22 mouse cellular contexts compared by ENCODE assay signal in genomic region chr5:127965700-127966099, GRCm38 (mm10).
DNase-seq lines count a peak whose midpoint lies in the region; ATAC-seq and TF ChIP-seq lines count a peak whose summit lies in the region.
"Had no signal": no experiment of that assay in that cellular context is flagged by ENCODE, and none has a peak within 500 bp of the region (broad histone marks: within the 10 kb centered on the region; RNA-seq: fewer than 3 reads in every experiment).

No protein-coding gene starts in this region.

- no peak overlapping the region for H3K9ac ChIP-seq in forebrain, postnatal 0 days
- H3K9ac ChIP-seq in forebrain, embryonic 11.5 days (ENCODE audit: low read length): no peak overlapping the region
- H3K9ac ChIP-seq in hindbrain, embryonic 16.5 days (ENCODE audit: low read depth, low read length): no peak overlapping the region
- H3K9ac ChIP-seq: limb, embryonic 13.5 days; liver, embryonic 13.5 days; lung, embryonic 15.5 days had no signal

- 87% methylated on average over 3 of the region's 3 CpGs for WGBS in forebrain, postnatal 0 days
- 85% methylated on average over 3 of the region's 3 CpGs for WGBS in forebrain, embryonic 11.5 days
- whole genome bisulfite sequencing in hindbrain, embryonic 16.5 days: 85% methylated on average over 3 of the region's 3 CpGs

- no peak overlapping the region for H3K4me3 ChIP-seq in forebrain, postnatal 0 days (ENCODE audit: low read depth, low read length)
- H3K4me3 ChIP-seq in forebrain, embryonic 11.5 days (ENCODE audit: low read depth, low read length): no peak overlapping the region
- no peak overlapping the region for H3K4me3 ChIP-seq in layer of hippocampus, adult 2 months
- H3K4me3 ChIP-seq in E14TG2a.4 (replicated peaks; ENCODE audit: low read length): no peak overlapping the region
- H3K4me3 ChIP-seq in hindbrain, embryonic 16.5 days (ENCODE audit: low read length): no peak overlapping the region
- H3K4me3 ChIP-seq: embryonic facial prominence, embryonic 10.5 days; limb, embryonic 13.5 days; liver, embryonic 13.5 days; lung, embryonic 15.5 days had no signal

- TF ChIP-seq CTCF in forebrain, postnatal 0 days (IDR thresholded peaks at IDR 0.05; ENCODE audit: low read depth): 0 out of 2 replicates have a peak, but pooled peaks have one; percentile 5
- TF ChIP-seq CTCF in layer of hippocampus, adult 2 months (conservative IDR thresholded peaks at IDR 0.05): peak; percentile 57
- peak; percentile 73 for TF ChIP-seq CTCF in E14TG2a.4 (conservative IDR thresholded peaks at IDR 0.05; ENCODE audit: low read length)

- peaks cover 5% of the 10 kb centered on the region; the same call in 1 of the 2 replicates for H3K9me3 ChIP-seq in forebrain, postnatal 0 days (ENCODE audit: low read length)
- no peaks in the 10 kb centered on the region; the same call in 1 of the 2 replicates for H3K9me3 ChIP-seq in forebrain, embryonic 11.5 days (ENCODE audit: control insufficient read depth, low read length)
- H3K9me3 ChIP-seq in E14TG2a.4 (ENCODE audit: low read length): peaks cover 3% of the 10 kb centered on the region; the same call in 1 of the 2 replicates
- H3K9me3 ChIP-seq in hindbrain, embryonic 16.5 days (ENCODE audit: control insufficient read depth, low read length): no peaks in the 10 kb centered on the region
- H3K9me3 ChIP-seq: limb, embryonic 13.5 days; lung, embryonic 15.5 days had no signal

- no peaks in the 10 kb centered on the region for H3K4me1 ChIP-seq in forebrain, postnatal 0 days (ENCODE audit: insufficient read depth)
- no peaks in the 10 kb centered on the region for H3K4me1 ChIP-seq in forebrain, embryonic 11.5 days (replicated peaks; ENCODE audit: control insufficient read depth, insufficient read depth, low read length)
- no peaks in the 10 kb centered on the region for H3K4me1 ChIP-seq in E14TG2a.4 (replicated peaks; ENCODE audit: low read depth, low read length)
- H3K4me1 ChIP-seq in hindbrain, embryonic 16.5 days (ENCODE audit: control insufficient read depth, insufficient read depth, low read depth, low read length): no peaks in the 10 kb centered on the region
- H3K4me1 ChIP-seq: embryonic facial prominence, embryonic 10.5 days; limb, embryonic 13.5 days; liver, embryonic 13.5 days; lung, embryonic 15.5 days had no signal

- H3K27ac ChIP-seq in forebrain, postnatal 0 days (ENCODE audit: low read depth, low read length): no peak overlapping the region
- H3K27ac ChIP-seq in forebrain, embryonic 11.5 days (ENCODE audit: low read depth, low read length): no peak overlapping the region
- no peak overlapping the region for H3K27ac ChIP-seq in layer of hippocampus, adult 2 months
- no peak overlapping the region for H3K27ac ChIP-seq in hindbrain, embryonic 16.5 days (ENCODE audit: low read depth, low read length)
- H3K27ac ChIP-seq: embryonic facial prominence, embryonic 10.5 days; limb, embryonic 13.5 days; liver, embryonic 13.5 days; lung, embryonic 15.5 days had no signal

- no peaks in the 10 kb centered on the region for H3K36me3 ChIP-seq in forebrain, postnatal 0 days (ENCODE audit: insufficient read depth)
- no peaks in the 10 kb centered on the region for H3K36me3 ChIP-seq in forebrain, embryonic 11.5 days (ENCODE audit: control insufficient read depth, insufficient read depth, low read length)
- no peaks in the 10 kb centered on the region for H3K36me3 ChIP-seq in E14TG2a.4 (ENCODE audit: insufficient read depth, low read length)
- no peaks in the 10 kb centered on the region for H3K36me3 ChIP-seq in hindbrain, embryonic 16.5 days (ENCODE audit: control insufficient read depth, insufficient read depth, low read length)
- H3K36me3 ChIP-seq: embryonic facial prominence, embryonic 10.5 days; limb, embryonic 13.5 days; liver, embryonic 13.5 days; lung, embryonic 15.5 days had no signal

- H3K4me2 ChIP-seq in forebrain, postnatal 0 days (ENCODE audit: low read depth): no peak overlapping the region
- no peak overlapping the region for H3K4me2 ChIP-seq in forebrain, embryonic 11.5 days (ENCODE audit: low read depth, low read length, severe bottlenecking)
- no peak overlapping the region for H3K4me2 ChIP-seq in hindbrain, embryonic 16.5 days (ENCODE audit: low read length)
- H3K4me2 ChIP-seq: heart, embryonic 11.5 days; limb, embryonic 13.5 days; liver, embryonic 13.5 days; lung, embryonic 15.5 days had no signal

- ATAC-seq in forebrain, postnatal 0 days: no peak
- ATAC-seq in forebrain, embryonic 11.5 days (replicated peaks; ENCODE audit: low FRiP score): no peak
- no peak for ATAC-seq in megakaryocyte-erythroid progenitor cell, adult 5-6 weeks (replicated peaks; ENCODE audit: low FRiP score, low TSS enrichment, poor library complexity, severe bottlenecking)
- no peak for ATAC-seq in hindbrain, embryonic 16.5 days
- ATAC-seq: forebrain, embryonic 16.5 days; midbrain, embryonic 16.5 days had no signal

- no peaks in the 10 kb centered on the region for H3K27me3 ChIP-seq in forebrain, postnatal 0 days (ENCODE audit: insufficient read depth, low read length)
- no peaks in the 10 kb centered on the region for H3K27me3 ChIP-seq in forebrain, embryonic 11.5 days (ENCODE audit: control insufficient read depth, insufficient read depth, low read length)
- H3K27me3 ChIP-seq in E14TG2a.4 (ENCODE audit: insufficient read depth, low read length): no peaks in the 10 kb centered on the region
- no peaks in the 10 kb centered on the region for H3K27me3 ChIP-seq in hindbrain, embryonic 16.5 days (replicated peaks; ENCODE audit: control insufficient read depth, insufficient read depth, low read length)
- H3K27me3 ChIP-seq: limb, embryonic 13.5 days; liver, embryonic 13.5 days; lung, embryonic 15.5 days had no signal

- DNase-seq in forebrain, postnatal 0 days: no peak
- DNase-seq in forebrain, embryonic 11.5 days (ENCODE audit: low spot score): no peak
- DNase-seq in layer of hippocampus, adult 2 months (ENCODE audit: low spot score in 2 of 2): no peak
- no peak for DNase-seq in layer of hippocampus, postnatal 36 days
- DNase-seq in ZHBTc4 (ENCODE audit: low read depth, low spot score): peak; percentile 56
- DNase-seq: adrenal gland, postnatal 14 days; cerebellum, postnatal 10 days; kidney, adult 2 months; kidney, postnatal 14 days; liver, embryonic 13.5 days; lung, postnatal 4 days; right cerebral cortex, adult 18-20 months; right cerebral cortex, postnatal 4 days had no signal

Comparison
In these comparisons a context has a peak if more than half of its experiments do, and no peak if none do; other contexts are left out.
1. CTCF ChIP-seq: peak in every context shown above with its lines; median percentile 73 in E14TG2a.4; 57 in layer of hippocampus, adult 2 months; 5 in forebrain, postnatal 0 days.